Mouse (Mus musculus) kidney, adult 2 months (tissue): Measurements from ENCODE around the gene Gm21312. TPM values are rescaled to one million over a fixed set of nuclear protein-coding genes. Genes with fewer than 3 reads are reported as not detected.

Experiments
- DNase-seq: peaks from one replicate; pipeline ENCODE4 v3.0.0; 2021
- H3K27ac ChIP-seq: fragments of 200-500 bp; 2 replicates; pipeline ENCODE4 v1.5.1; 2012; ENCODE audit warnings: low read depth, low read length, control low read depth, inconsistent platforms; ENCODE audit not compliant: insufficient read depth
- H3K27me3 ChIP-seq: fragments of 200-500 bp; replicated peaks from 2 replicates; pipeline ENCODE4 v1.6.1; 2012; ENCODE audit warnings: mild to moderate bottlenecking, moderate library complexity, low read length, inconsistent platforms; ENCODE audit not compliant: control insufficient read depth, insufficient read depth
- H3K36me3 ChIP-seq: fragments of 200-500 bp; 2 replicates; pipeline ENCODE4 v1.6.1; 2012; ENCODE audit warnings: mild to moderate bottlenecking, moderate library complexity, low read length, inconsistent platforms; ENCODE audit not compliant: control insufficient read depth, insufficient read depth
- H3K4me1 ChIP-seq: fragments of 200-500 bp; 2 replicates; pipeline ENCODE4 v1.6.1; 2011; ENCODE audit warnings: low read length; ENCODE audit not compliant: control insufficient read depth, insufficient read depth
- H3K4me3 ChIP-seq: fragments of 200-500 bp; 2 replicates; pipeline ENCODE4 v1.5.1; 2011; ENCODE audit warnings: mild to moderate bottlenecking, low read depth, low read length, control low read depth; ENCODE audit not compliant: insufficient read depth
- CTCF ChIP-seq: fragments of 200-500 bp; conservative IDR thresholded peaks from 2 replicates; pipeline ENCODE4 v1.5.1; 2011; ENCODE audit warnings: low read depth, mild to moderate bottlenecking, control low read depth, low read length, moderate library complexity, mixed read lengths; ENCODE audit not compliant: insufficient read depth, insufficient read length
- POLR2A ChIP-seq: fragments of 200-500 bp; IDR thresholded peaks from one replicate; pipeline ENCODE4 v1.6.1; 2011; ENCODE audit warnings: low read depth, low read length, control low read depth
- WGBS: fragments of 180-500 bp; shearing (Covaris S2); methylation state at CpG from one replicate; pipeline ENCODE4 v1.1.7; 2018; 5-methylcytosine and 5-hydroxymethylcytosine counted together
- polyA plus RNA-seq: library from polyadenylated mRNA; depleted of rRNA; stranded (reverse); fragments of >200 nt; gene quantifications from 2 replicates; pipeline ENCODE4 v1.2.3, GENCODE M21; 2012; rRNA removed

Gm21312 gene
- polyA plus RNA-seq, 1 experiment = not detected

- Histone ChIP-seq H3K4me3 (no peak overlapping the region), H3K36me3 (no peaks in the 10 kb centered on the region), H3K4me1 (no peaks in the 10 kb centered on the region), H3K27me3 (no peaks in the 10 kb centered on the region), H3K27ac (no peak overlapping the region)
- no peak for DNase-seq
- 45% methylated on average over 3 of the region's 3 CpGs for whole genome bisulfite sequencing
- TF ChIP-seq CTCF = no peak
- no peak for TF ChIP-seq POLR2A
Measured at GRCm38 (mm10) chr10:104210268-104210990, 33.6 kb downstream of the Gm21312 start.

GRCm38 (mm10) chr10:104214527-104214926 lies 37.7 kb downstream of the Gm21312 start:
- Histone ChIP-seq H3K36me3 (no peaks in the 10 kb centered on the region), H3K4me3 (no peak overlapping the region), H3K4me1 (no peaks in the 10 kb centered on the region), H3K27ac (no peak overlapping the region), H3K27me3 (no peaks in the 10 kb centered on the region)
- TF ChIP-seq POLR2A (no peak), CTCF (no peak)
- 90% methylated on average over 5 of the region's 5 CpGs for WGBS
- DNase-seq = no peak

GRCm38 (mm10) chr10:104220303-104221021 lies 43.6 kb downstream of the Gm21312 start:
- WGBS = 83% methylated on average over 6 of the region's 6 CpGs

More at GRCm38 (mm10) chr10:104220303-104221021, 43.6 kb downstream of the Gm21312 start:
- no peak for DNase-seq
- Histone ChIP-seq H3K4me3 (no peak overlapping the region), H3K27ac (no peak overlapping the region), H3K36me3 (no peaks in the 10 kb centered on the region), H3K27me3 (no peaks in the 10 kb centered on the region), H3K4me1 (no peaks in the 10 kb centered on the region)
- no peak for TF ChIP-seq CTCF
- no peak for TF ChIP-seq POLR2A

Other genes with a start within 250 kb of the Gm21312 start
- not detected in 2 replicates for gene Gm21293, start 34.0 kb upstream of the Gm21312 start, polyA plus RNA-seq
- not detected in 2 replicates for gene Gm6763, start 25.5 kb upstream of the Gm21312 start, polyA plus RNA-seq
- gene Gm8764, start 17.0 kb upstream of the Gm21312 start, polyA plus RNA-seq = not detected in 2 replicates
- not detected in 2 replicates for gene Gm21304, start 8.5 kb upstream of the Gm21312 start, polyA plus RNA-seq
- not detected in 2 replicates for gene Gm20765, start 8.5 kb downstream of the Gm21312 start, polyA plus RNA-seq
- not detected in 2 replicates for gene Gm4340, start 17.0 kb downstream of the Gm21312 start, polyA plus RNA-seq